Mouse (Mus musculus) spleen, adult 2 months (tissue): ENCODE measurements around the gene Nudt8.

Source experiments
- CTCF ChIP-seq: fragments of 200-500 bp; IDR thresholded peaks from 2 replicates; pipeline ENCODE4 v1.5.1; 2011; ENCODE audit warnings: mild to moderate bottlenecking, inconsistent platforms; ENCODE audit not compliant: insufficient read depth, insufficient read length, insufficient replicate concordance; ENCODE audit errors: extremely low read depth
- POLR2A ChIP-seq: fragments of 200-500 bp; IDR thresholded peaks from 2 replicates; pipeline ENCODE4 v1.6.1; 2011; ENCODE audit warnings: low read depth, low read length, inconsistent platforms

GRCm38 (mm10) chr19:3955033-3955432 lies 45.3 kb upstream of the Nudt8 start:
- TF ChIP-seq CTCF (no peak), POLR2A (no peak)
